Mouse (Mus musculus): ENCODE measurements around the gene Klrd1. TPM values are rescaled to one million over a fixed set of nuclear protein-coding genes. Genes with fewer than 3 reads are reported as not detected.
A peak's percentile ranks its signal among the peaks of the same experiment; 100 is the strongest.

The Klrd1 gene
- not detected in 2 replicates for polyA plus RNA-seq (2012; ENCODE audit: insufficient read depth, insufficient read length, low replicate concordance, missing spikeins)

- Histone ChIP-seq H3K4me1 (ENCODE audit: control insufficient read depth, insufficient read depth, low read length) (no peaks in the 10 kb centered on the region), H3K4me3 (ENCODE audit: insufficient read depth, low read depth, low read length) (no peak within 1 kb of the TSS), H3K27ac (ENCODE audit: insufficient read depth, low read depth, low read length) (no peak within 1 kb of the TSS)
- 55% methylated on average over 3 of the region's 3 CpGs for WGBS
- TF ChIP-seq CTCF (IDR thresholded peaks at IDR 0.05; ENCODE audit: insufficient read depth, low read depth, low read length) = no peak
- TF ChIP-seq POLR2A (IDR thresholded peaks at IDR 0.05; ENCODE audit: insufficient read depth, low read depth, low read length) = no peak
These were observed at the start of gene Klrd1 for GRCm38 (mm10) chr6:129591508-129591907. Gene Klrd1, plus strand, starts transcription at chr6:129591782.

GRCm38 (mm10) chr6:129541931-129542330 is 49.7 kb upstream of the Klrd1 start:
- TF ChIP-seq POLR2A (IDR thresholded peaks at IDR 0.05; ENCODE audit: insufficient read depth, low read depth, low read length) = no peak
- no peak for TF ChIP-seq CTCF (IDR thresholded peaks at IDR 0.05; ENCODE audit: insufficient read depth, low read depth, low read length)
- H3K27ac ChIP-seq (ENCODE audit: insufficient read depth, low read depth, low read length) = no peak overlapping the region
- H3K4me3 ChIP-seq (ENCODE audit: insufficient read depth, low read depth, low read length) = no peak overlapping the region
- H3K4me1 ChIP-seq (ENCODE audit: control insufficient read depth, insufficient read depth, low read length) = peaks cover 15% of the 10 kb centered on the region
- WGBS = 67% methylated on average over 9 of the region's 9 CpGs

- H3K4me3 ChIP-seq (ENCODE audit: insufficient read depth, low read depth, low read length) = no peak overlapping the region
- H3K4me1 ChIP-seq (ENCODE audit: control insufficient read depth, insufficient read depth, low read length) = peaks cover 14% of the 10 kb centered on the region
- no peak for TF ChIP-seq POLR2A (IDR thresholded peaks at IDR 0.05; ENCODE audit: insufficient read depth, low read depth, low read length)
- no peak for TF ChIP-seq CTCF (IDR thresholded peaks at IDR 0.05; ENCODE audit: insufficient read depth, low read depth, low read length)
- 63% methylated on average over 3 of the region's 3 CpGs for WGBS
- peak overlapping the region; percentile 48; the same call in 1 of the 2 replicates for H3K27ac ChIP-seq (ENCODE audit: insufficient read depth, low read depth, low read length)
These were observed 49.0 kb upstream of the Klrd1 start for GRCm38 (mm10) chr6:129542540-129542939.

DNA sequence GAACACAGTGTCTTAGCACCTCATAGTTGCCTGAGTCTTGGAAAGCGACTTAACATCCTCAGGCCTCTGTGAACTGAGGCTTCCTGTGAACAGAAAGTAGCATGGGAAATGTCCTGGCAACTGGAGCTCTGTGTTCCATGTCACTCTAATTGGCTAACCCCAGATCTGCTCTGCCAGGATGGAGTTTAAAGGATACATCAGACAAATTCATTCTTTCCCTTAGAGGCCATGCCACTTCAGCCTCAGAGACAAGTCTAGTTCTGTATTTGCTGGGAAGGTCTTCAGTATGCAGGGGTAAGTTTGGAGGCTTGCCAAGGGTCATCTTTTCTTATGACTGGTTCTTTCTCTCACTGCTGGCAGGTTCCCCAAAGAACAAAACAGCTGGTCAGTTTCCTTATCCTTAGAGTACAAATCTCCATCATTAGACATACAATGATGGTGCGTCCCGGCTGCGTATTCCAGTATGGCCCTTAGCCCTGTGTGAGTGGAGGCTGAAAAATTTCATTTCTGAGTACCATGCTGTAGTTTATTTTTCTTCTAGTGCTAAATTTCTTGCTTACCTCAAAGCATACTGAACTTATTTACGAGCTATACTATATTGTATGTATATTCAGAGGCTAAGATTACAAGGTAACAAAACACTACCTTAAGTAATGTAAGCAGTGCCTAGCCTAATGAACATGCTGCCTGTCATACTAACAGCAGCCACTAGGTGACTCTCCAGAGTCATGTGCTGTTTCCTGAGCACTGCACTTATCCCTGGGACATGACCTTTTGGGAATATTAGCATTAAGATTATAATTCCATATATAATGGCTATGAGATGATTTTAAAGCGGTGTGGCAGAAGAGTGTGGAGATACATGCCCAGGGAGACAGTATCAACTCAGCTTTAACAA is 47.6 kb upstream of the Klrd1 start:
- 31% methylated on average over 6 of the region's 6 CpGs for WGBS
- H3K4me3 ChIP-seq (ENCODE audit: insufficient read depth, low read depth, low read length) = no peak overlapping the region

DNA sequence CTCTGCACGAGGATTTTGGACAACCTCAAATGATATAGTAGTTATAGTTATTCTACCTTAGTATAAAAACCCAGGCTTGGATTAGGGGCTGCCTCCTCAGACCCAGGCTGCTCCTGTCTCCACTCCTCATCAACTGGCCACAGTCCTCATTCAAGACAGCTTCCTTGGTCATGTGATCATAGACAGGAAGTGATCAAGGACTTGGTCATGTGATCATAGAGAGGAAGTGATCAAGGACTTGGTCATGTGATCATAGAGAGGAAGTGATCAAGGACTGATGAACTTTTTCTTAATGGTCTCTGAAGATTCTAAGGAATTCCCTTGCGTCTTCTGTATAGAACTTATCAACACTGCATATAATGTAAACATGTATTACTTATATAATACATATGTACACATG is 44.3 kb upstream of the Klrd1 start:
- TF ChIP-seq CTCF (IDR thresholded peaks at IDR 0.05; ENCODE audit: insufficient read depth, low read depth, low read length) (no peak), POLR2A (IDR thresholded peaks at IDR 0.05; ENCODE audit: insufficient read depth, low read depth, low read length) (no peak)
- no peak overlapping the region for H3K4me3 ChIP-seq (ENCODE audit: insufficient read depth, low read depth, low read length)
- H3K4me1 ChIP-seq (ENCODE audit: control insufficient read depth, insufficient read depth, low read length) = no peaks in the 10 kb centered on the region
- WGBS = 89% methylated on average over 2 of the region's 2 CpGs
- no peak overlapping the region for H3K27ac ChIP-seq (ENCODE audit: insufficient read depth, low read depth, low read length)

More for the DNA sequence above, 47.6 kb upstream of the Klrd1 start:
- TF ChIP-seq POLR2A (IDR thresholded peaks at IDR 0.05; ENCODE audit: insufficient read depth, low read depth, low read length) = no peak
- no peak for TF ChIP-seq CTCF (IDR thresholded peaks at IDR 0.05; ENCODE audit: insufficient read depth, low read depth, low read length)
- Histone ChIP-seq H3K4me1 (ENCODE audit: control insufficient read depth, insufficient read depth, low read length) (peaks cover 14% of the 10 kb centered on the region), H3K27ac (ENCODE audit: insufficient read depth, low read depth, low read length) (peak overlapping the region; percentile 41)

GRCm38 (mm10) chr6:129548009-129548408 is 43.6 kb upstream of the Klrd1 start:
- no peak overlapping the region for H3K27ac ChIP-seq (ENCODE audit: insufficient read depth, low read depth, low read length)
- WGBS = 77% methylated on average over 3 of the region's 3 CpGs
- H3K4me1 ChIP-seq (ENCODE audit: control insufficient read depth, insufficient read depth, low read length) = no peaks in the 10 kb centered on the region
- H3K4me3 ChIP-seq (ENCODE audit: insufficient read depth, low read depth, low read length) = no peak overlapping the region
- no peak for TF ChIP-seq CTCF (IDR thresholded peaks at IDR 0.05; ENCODE audit: insufficient read depth, low read depth, low read length)
- no peak for TF ChIP-seq POLR2A (IDR thresholded peaks at IDR 0.05; ENCODE audit: insufficient read depth, low read depth, low read length)

- TF ChIP-seq POLR2A (IDR thresholded peaks at IDR 0.05; ENCODE audit: insufficient read depth, low read depth, low read length) = no peak
- TF ChIP-seq CTCF (IDR thresholded peaks at IDR 0.05; ENCODE audit: insufficient read depth, low read depth, low read length) = no peak
- H3K4me3 ChIP-seq (ENCODE audit: insufficient read depth, low read depth, low read length) = no peak overlapping the region
- H3K4me1 ChIP-seq (ENCODE audit: control insufficient read depth, insufficient read depth, low read length) = no peaks in the 10 kb centered on the region
- no peak overlapping the region for H3K27ac ChIP-seq (ENCODE audit: insufficient read depth, low read depth, low read length)
These were observed 34.1 kb upstream of the Klrd1 start for GRCm38 (mm10) chr6:129557298-129558023.

DNA sequence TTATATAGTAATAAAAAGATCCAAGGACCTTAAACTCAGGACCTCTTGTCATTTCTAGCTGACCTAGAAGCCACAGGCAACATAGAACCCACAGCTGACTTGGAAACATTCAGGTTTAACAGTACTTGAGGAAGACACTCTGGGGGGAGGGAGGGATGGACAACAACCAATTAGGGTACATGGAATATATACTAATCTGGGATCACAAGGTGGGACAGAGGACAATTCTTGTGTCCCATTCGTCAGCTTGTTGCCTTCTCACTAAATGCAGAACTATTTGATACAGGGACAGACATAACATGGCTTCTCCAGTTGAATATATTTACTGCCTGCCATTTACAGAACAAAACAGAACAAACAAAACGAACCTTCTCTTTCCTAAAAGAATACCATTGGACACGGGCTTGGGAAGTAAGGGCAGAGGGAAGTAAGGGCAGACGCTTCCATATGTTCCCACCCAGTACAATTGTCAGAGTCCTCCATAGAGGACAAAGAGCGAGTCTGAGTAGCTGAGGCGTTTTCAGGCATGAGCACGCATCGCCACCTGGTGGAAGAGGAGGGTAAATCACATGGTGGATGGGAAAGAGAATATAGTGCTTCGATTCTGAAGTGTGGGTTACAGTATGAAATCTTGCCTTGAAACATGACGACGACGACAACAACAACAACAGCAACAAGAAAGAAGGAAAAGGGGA is 32.5 kb upstream of the Klrd1 start:
- 11% methylated on average over 12 of the region's 12 CpGs for WGBS
- H3K4me1 ChIP-seq (ENCODE audit: control insufficient read depth, insufficient read depth, low read length) = no peaks in the 10 kb centered on the region
- H3K4me3 ChIP-seq (ENCODE audit: insufficient read depth, low read depth, low read length) = no peak overlapping the region
- no peak overlapping the region for H3K27ac ChIP-seq (ENCODE audit: insufficient read depth, low read depth, low read length)
- TF ChIP-seq POLR2A (IDR thresholded peaks at IDR 0.05; ENCODE audit: insufficient read depth, low read depth, low read length) (no peak), CTCF (IDR thresholded peaks at IDR 0.05; ENCODE audit: insufficient read depth, low read depth, low read length) (peak; percentile 55; the same call in 1 of the 2 replicates)

Measured in olfactory bulb, adult 2 months (tissue).